Mouse (Mus musculus): ENCODE data around the gene Abcc4. TPM values are rescaled to one million over a fixed set of nuclear protein-coding genes. Genes with fewer than 3 reads are reported as not detected.

Gene Abcc4
- total and polyA plus RNA-seq, 3 experiments = 10.4 to 28.7 (median 26.5) TPM

GRCm38 (mm10) chr14:118552901-118553475 lies 153.0 kb downstream of the Abcc4 start:
- no peak for DNase-seq (ENCODE audit: extremely low read depth)
- no peak overlapping the region for H3K4me2 ChIP-seq (ENCODE audit: insufficient read depth, low read depth, poor library complexity, severe bottlenecking)
- TF ChIP-seq BHLHE40 (IDR thresholded peaks at IDR 0.05; ENCODE audit: low read depth, low read length) = no peak
- no peaks in the 10 kb centered on the region for H3K79me2 ChIP-seq (replicated peaks; ENCODE audit: control insufficient read depth, extremely low read depth, insufficient read depth, poor library complexity, severe bottlenecking)
- H3K36me3 ChIP-seq (replicated peaks in 1 of 2; ENCODE audit: control insufficient read depth in 1 of 2, insufficient read depth in 1 of 2, low read length in 1 of 2) = peaks cover 8 to 44% of the 10 kb centered on the region in 2 experiments
- peaks cover 0 to 4% of the 10 kb centered on the region in 2 experiments; a peak in 1 of 4 replicates for H3K4me1 ChIP-seq (ENCODE audit: control insufficient read depth in 1 of 2, insufficient read depth in 2 of 2)
- no peak overlapping the region for H3K4me3 ChIP-seq (replicated peaks in 1 of 3; ENCODE audit: low read depth in 2 of 3, low read length in 2 of 3, poor library complexity in 1 of 3)
- dilution Hi-C loops (cut with MboI; ENCODE audit: extremely low pct_ligation_motif_present, extremely low pct_unique_long_range_greater_than_20kb, low sequenced_read_pairs) (no loop called here), in situ Hi-C loops (cut with MboI; ENCODE audit: low pct_ligation_motif_present, low pct_unique_long_range_greater_than_20kb, low sequenced_read_pairs) (no loop called here)
- H3K27ac ChIP-seq (ENCODE audit: insufficient read depth, low read depth) = no peak overlapping the region
- H3K27me3 ChIP-seq (replicated peaks) = no peaks in the 10 kb centered on the region
- H3K9me3 ChIP-seq (replicated peaks; ENCODE audit: low read length) = no peaks in the 10 kb centered on the region
- no peak overlapping the region for H3K9ac ChIP-seq (ENCODE audit: insufficient read depth, low read depth)

GRCm38 (mm10) chr14:118552390-118552789 lies 153.6 kb downstream of the Abcc4 start:
- Histone ChIP-seq H3K27me3 (replicated peaks) (no peaks in the 10 kb centered on the region), H3K79me2 (replicated peaks; ENCODE audit: control insufficient read depth, extremely low read depth, insufficient read depth, poor library complexity, severe bottlenecking) (no peaks in the 10 kb centered on the region), H3K36me3 (replicated peaks in 1 of 2; ENCODE audit: control insufficient read depth in 1 of 2, insufficient read depth in 1 of 2, low read length in 1 of 2) (peaks cover 14 to 43% of the 10 kb centered on the region in 2 experiments), H3K27ac (ENCODE audit: insufficient read depth, low read depth) (no peak overlapping the region), H3K9me3 (replicated peaks; ENCODE audit: low read length) (no peaks in the 10 kb centered on the region), H3K4me2 (ENCODE audit: insufficient read depth, low read depth, poor library complexity, severe bottlenecking) (no peak overlapping the region), H3K4me1 (ENCODE audit: control insufficient read depth in 1 of 2, insufficient read depth in 2 of 2) (peaks cover 0 to 5% of the 10 kb centered on the region in 2 experiments; a peak in 1 of 4 replicates), H3K4me3 (replicated peaks in 1 of 3; ENCODE audit: low read depth in 2 of 3, low read length in 2 of 3, poor library complexity in 1 of 3) (no peak overlapping the region), H3K9ac (ENCODE audit: insufficient read depth, low read depth) (no peak overlapping the region)
- dilution Hi-C loops (cut with MboI; ENCODE audit: extremely low pct_ligation_motif_present, extremely low pct_unique_long_range_greater_than_20kb, low sequenced_read_pairs) (no loop called here), in situ Hi-C loops (cut with MboI; ENCODE audit: low pct_ligation_motif_present, low pct_unique_long_range_greater_than_20kb, low sequenced_read_pairs) (no loop called here)
- TF ChIP-seq USF2 (conservative IDR thresholded peaks at IDR 0.05; ENCODE audit: low read depth, low read length) = no peak
- TF ChIP-seq NRF1 (IDR thresholded peaks at IDR 0.05; ENCODE audit: low read depth, low read length) = no peak
- no peak for TF ChIP-seq ELF1 (IDR thresholded peaks at IDR 0.05; ENCODE audit: low read depth, low read length)
- TF ChIP-seq IRF4 (IDR thresholded peaks at IDR 0.05; ENCODE audit: low read depth, low read length) = no peak
- TF ChIP-seq MAFK (IDR thresholded peaks at IDR 0.05; ENCODE audit: insufficient replicate concordance, low read length) = no peak
- TF ChIP-seq NELFE (IDR thresholded peaks at IDR 0.05; ENCODE audit: low read depth, low read length) = no peak
- DNase-seq (ENCODE audit: extremely low read depth) = no peak

- DNase-seq (ENCODE audit: extremely low read depth) = no peak
- Histone ChIP-seq H3K27ac (ENCODE audit: insufficient read depth, low read depth) (no peak overlapping the region), H3K4me2 (ENCODE audit: insufficient read depth, low read depth, poor library complexity, severe bottlenecking) (no peak overlapping the region), H3K9ac (ENCODE audit: insufficient read depth, low read depth) (no peak overlapping the region), H3K4me3 (replicated peaks in 1 of 3; ENCODE audit: low read depth in 2 of 3, low read length in 2 of 3, poor library complexity in 1 of 3) (no peak overlapping the region), H3K9me3 (replicated peaks; ENCODE audit: low read length) (no peaks in the 10 kb centered on the region), H3K36me3 (replicated peaks in 1 of 2; ENCODE audit: control insufficient read depth in 1 of 2, insufficient read depth in 1 of 2, low read length in 1 of 2) (peaks cover 18 to 45% of the 10 kb centered on the region in 2 experiments), H3K79me2 (replicated peaks; ENCODE audit: control insufficient read depth, extremely low read depth, insufficient read depth, poor library complexity, severe bottlenecking) (no peaks in the 10 kb centered on the region), H3K27me3 (replicated peaks) (no peaks in the 10 kb centered on the region), H3K4me1 (ENCODE audit: control insufficient read depth in 1 of 2, insufficient read depth in 2 of 2) (peaks cover 0 to 5% of the 10 kb centered on the region in 2 experiments; a peak in 1 of 4 replicates)
- dilution Hi-C loops (cut with MboI; ENCODE audit: extremely low pct_ligation_motif_present, extremely low pct_unique_long_range_greater_than_20kb, low sequenced_read_pairs) = no loop called here
- no peak for TF ChIP-seq SIN3A (IDR thresholded peaks at IDR 0.05; ENCODE audit: low read length)
- in situ Hi-C loops (cut with MboI; ENCODE audit: low pct_ligation_motif_present, low pct_unique_long_range_greater_than_20kb, low sequenced_read_pairs) = no loop called here
Observed at GRCm38 (mm10) chr14:118551725-118552285, 154.2 kb downstream of the Abcc4 start.
